Mouse (Mus musculus) CD4-positive, CD25-positive, alpha-beta regulatory T cell, adult 4 months (primary cell): Measurements from ENCODE around the gene Efs. TPM values are rescaled to one million over a fixed set of nuclear protein-coding genes. Genes with fewer than 3 reads are reported as not detected.
"Not testable (repeated sequence)": the region's sequence is repeated elsewhere in the genome, so short reads cannot be mapped to it uniquely, and the experiment has no call there.

Source experiments
- ATAC-seq: one replicate; pipeline ENCODE4 v1.8.0; 2017
- polyA plus RNA-seq, 2 experiments: library from polyadenylated mRNA; unstranded; fragments of 100-300 nt; shearing (Covaris generic); gene quantifications; one replicate each; pipeline ENCODE4 v1.2.1; 2017

Gene Efs
- polyA plus RNA-seq, 2 experiments from 2014 or later, result not detected

DNA sequence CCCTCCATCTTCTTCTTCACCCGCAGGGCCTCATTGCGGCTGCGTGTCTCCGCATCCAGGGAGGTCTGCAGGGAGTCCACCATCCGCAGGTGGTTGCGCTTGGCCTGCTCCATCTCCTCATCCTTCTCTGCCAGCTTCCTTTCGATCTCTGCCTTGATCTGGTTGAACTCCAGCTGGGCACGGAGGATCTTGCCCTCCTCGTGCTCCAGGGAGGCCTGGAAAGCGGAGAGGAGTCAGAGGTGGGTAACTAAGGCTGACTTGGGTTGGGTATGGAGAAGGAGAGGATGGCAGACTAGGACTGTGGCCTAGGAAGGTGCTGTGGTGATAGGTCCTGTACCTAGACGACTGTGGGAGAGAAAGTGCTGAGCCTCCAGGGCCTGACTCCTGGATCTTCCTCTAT is 21.1 kb upstream of the Efs start:
- not testable (repeated sequence) for ATAC-seq

DNA sequence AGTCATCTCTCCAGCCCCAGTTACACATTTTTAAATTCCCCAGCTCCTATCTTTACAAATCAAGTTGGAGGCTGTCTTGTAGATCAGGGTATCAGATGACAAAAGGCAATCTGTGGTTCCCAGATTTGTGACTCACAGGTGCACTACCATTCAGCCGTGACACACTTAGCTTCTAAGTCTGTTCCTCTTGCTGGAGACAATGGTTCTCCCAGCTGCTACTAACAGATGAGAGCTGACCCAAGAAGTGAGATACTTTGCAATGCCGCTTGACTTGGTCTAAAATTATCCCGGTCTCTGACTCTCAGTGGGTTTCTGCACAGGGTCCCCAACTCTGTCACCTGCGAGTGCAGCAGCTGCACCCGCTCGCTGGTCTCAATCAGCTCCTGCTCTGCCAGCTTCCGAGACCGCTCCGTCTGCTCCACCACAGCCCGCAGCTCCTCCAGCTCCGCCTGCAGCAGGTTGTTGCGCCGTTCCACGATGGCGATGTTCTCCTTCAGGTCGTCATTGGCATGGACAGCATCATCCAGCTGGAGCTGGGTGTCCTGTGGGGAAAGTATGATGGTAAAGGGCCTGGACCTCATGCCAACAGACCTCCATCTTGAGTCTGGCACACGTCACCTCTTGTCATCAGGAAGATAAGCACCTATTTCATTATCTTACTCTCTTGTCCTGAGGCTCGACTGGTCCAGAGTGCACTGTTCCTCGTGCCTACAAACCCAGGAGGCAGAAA is 20.2 kb upstream of the Efs start:
- no peak for ATAC-seq

DNA sequence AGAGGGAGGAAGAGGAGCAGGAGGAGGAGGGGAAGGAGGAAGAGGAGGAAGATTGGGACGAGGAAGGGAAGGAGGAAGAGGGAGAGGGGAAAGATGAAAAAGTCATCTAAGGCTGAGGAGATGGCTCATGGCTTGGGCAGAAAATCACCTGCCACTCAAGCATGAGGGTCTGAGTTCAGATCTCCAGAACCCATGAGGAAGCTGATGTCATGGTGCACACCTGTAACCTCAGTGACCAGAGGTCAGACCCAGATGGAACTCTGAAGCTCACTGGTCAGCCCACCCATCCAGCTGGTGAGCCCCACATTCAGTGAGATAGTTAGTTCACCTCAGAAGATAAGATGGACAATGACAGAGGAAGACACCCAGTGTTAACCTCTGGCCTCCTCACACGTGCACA is 19.0 kb upstream of the Efs start:
- ATAC-seq, result no peak

DNA sequence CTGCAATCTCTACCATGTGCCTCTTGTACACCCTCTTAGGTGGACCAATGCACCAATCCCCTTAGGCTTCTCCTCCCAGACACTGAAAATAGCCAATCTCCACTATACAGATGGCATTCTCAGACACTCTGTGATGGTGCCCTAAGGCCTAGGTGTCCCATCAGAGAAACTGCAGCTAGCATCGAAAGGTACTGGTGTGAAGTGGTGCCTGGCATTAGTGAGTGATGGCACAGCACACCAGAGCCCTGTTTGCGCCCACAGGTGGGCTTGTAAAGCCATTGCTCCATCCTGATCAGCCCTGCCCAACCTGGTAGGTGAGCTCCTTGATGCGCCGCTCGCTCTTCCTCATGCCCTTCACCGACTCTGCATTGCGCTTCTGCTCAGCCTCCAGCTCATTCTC is 18.0 kb upstream of the Efs start:
- ATAC-seq, result no peak

DNA sequence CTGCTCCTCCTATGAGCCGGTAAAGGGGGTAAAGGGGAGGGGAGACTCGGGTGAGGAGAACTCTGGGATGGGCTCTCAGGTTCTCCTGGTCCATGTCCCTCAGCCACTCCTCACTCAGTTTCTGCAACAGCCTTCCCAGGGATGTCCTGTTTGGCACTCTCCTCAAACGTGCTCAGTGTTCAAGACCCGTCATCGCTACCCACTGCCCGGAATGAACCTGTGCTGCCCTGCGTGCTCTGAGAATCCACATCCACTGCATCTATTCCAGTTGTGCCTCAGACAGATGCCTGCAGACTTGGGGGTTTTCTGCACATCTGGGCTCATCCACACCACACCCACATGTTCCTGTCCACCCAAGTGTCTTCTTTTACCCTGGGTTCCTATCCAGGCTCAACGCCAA is 16.6 kb upstream of the Efs start:
- no peak for ATAC-seq

DNA sequence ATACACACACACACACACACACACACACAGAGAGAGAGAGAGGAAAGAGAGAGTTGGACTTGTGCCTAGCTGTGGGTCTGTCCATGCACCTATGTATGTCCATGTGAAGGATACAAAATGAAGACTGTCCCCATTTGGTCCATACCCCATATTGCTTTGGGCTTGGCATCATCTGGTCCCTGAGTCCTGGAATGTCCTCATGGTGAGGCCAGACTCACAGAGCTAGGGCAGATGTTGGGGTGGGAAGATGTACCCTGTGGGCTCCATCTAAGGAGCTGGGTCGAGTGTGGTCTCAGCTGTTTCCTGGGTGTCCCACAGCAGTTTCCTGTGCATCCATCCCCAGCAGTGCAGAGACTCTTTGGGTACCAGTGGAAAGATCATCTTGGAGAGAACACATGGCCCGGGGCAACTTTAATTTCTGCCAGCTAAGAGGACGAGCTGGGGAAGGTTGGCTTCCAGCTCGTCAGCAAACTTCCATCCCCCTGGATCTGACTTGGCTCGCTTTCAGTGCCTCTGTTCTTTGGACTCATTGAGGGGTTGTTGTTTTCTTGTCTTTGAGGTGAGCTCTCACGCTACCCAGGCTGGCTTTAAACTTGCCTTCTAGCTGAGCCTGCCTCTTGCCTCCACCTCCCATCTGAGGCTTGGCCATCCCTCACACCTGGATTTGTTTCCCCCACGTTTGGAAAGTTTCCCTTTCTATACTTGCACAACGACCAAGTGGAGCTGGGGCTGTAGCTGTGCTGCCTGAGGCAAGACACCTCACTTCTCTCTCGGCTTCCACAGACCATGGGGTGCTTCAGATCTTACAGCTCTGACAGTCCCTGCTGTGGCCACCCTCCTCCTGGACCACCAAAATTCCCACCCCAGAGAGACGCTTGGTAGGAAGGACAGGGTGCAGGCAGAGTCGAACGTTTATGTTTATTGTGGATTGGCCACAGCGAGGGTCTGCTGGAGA is 15.4 kb upstream of the Efs start:
- no peak for ATAC-seq

DNA sequence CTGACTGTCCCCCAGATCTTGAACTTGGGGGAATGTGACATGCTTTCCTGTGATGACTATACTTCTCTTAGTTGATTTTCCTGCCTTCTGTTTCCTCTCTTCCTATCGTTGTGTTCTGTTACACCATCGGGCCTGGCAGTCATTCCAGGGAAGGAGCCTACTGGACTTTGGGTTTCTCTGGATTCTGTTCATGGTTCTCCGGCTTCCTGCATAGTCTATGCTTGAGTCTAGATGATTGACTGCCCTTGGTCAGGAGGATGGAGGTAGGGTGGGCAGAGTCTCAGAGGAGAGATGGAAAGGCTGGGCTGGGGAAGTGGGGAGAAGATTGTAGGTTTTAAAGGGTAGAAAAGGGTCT is 14.2 kb upstream of the Efs start:
- no peak for ATAC-seq

DNA sequence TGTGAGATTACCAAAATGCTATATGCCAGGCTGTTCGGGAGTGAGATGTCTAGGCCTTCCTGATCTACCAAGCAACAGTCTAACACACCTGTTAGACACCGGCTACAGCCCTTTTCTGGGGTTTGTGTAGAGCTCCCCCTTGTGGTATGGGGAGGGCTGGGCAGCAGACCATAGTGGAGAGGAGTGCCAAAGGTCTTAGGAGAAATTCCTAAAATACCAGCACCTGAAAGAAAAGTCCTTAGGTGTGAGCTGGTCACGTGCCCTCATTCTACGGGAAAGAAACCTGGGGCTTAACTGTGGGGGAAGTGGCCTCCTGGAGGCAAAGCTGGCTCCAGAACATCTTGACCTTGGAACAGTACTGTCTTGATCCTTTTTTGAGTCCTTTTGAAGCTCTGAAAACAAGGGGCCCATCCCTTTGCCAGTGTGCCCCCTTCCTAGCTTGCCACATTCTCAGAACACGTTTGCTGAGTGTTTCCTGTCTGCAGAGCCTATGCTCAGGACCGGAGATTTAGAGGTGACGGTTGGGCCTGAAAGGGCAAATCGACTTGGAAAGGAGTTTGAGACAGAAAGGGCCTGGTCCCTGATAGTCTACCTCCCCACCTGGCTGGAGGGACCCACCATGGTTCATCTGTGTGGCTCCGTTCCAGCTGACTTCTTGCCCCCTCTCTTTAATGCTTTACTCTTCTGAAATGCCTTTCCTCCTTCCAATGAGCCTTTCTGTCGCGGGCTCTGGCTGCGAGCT is 13.7 kb upstream of the Efs start:
- no peak for ATAC-seq

DNA sequence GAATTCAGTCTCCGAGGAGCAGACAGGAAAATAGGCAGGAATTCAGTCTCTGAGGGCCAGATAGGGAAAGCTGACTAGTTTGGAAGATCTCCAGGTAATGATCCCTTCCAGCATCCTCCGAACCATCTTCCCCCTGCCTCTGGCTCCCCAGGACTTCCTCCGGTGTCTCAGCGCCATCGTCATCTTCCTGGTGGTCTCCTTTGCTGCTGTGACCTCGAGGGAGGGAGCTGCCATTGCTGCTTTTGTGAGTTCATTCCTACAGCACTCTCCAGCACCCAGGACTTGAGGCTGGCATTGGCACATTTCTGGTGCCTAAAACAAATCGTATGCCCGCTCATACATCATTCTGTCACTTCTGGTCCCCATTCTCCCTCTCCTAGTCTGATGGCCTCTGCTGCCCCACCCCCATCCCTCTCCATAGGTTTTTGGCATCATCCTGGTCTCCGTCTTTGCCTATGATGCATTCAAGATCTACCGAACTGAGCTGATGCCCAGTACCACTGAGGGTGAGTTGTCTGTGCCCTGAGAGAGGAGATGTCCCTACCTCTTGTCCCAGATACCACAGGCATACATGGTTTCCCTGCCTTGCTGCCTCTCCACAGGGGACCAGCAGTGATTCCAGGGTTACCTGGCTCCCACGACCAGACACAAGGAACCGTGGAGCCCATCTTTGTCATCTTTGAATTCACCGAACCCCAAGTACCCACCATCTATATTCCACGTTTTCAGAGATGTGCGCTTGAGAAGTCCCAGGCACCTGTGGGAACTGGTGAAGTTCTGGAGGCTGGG is 12.7 kb upstream of the Efs start:
- no peak for ATAC-seq

DNA sequence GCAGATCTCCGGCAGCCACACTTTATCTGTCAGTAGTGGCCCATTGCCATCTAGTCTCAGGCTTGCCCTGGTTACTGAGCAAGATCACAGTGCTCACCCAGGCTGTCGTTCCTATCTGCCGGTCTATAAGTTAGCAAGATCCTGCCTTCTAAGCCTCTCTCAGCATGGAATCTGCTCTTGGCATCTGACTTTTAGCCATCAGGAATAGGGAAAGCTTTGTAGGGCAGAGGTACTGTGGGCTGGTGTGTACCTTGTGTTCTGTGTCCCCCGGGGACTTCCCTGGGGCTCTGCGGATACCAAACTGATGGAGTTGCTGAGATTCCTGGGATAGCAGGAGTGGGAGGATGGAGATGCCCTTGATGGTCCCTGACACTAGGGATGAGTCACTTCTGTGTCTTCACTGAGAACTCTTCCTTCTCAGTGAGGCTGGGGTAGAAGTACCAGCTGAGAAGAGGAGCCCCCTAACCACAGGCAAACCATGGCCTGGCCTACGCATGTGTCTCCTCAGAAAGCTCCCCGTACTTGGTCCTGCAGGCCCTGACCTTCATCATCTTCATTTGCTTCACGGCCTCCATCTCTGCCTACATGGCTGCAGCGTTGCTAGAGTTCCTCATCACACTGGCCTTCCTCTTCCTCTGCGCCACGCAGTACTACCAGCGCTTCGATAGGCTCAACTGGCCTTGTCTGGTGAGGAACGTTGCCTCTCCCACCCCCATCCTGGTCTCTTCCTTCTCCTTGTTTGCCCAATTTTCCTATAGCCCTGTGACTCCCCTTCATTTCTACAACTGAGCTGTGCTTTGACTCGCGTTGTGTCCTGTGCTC is 11.6 kb upstream of the Efs start:
- no peak for ATAC-seq

DNA sequence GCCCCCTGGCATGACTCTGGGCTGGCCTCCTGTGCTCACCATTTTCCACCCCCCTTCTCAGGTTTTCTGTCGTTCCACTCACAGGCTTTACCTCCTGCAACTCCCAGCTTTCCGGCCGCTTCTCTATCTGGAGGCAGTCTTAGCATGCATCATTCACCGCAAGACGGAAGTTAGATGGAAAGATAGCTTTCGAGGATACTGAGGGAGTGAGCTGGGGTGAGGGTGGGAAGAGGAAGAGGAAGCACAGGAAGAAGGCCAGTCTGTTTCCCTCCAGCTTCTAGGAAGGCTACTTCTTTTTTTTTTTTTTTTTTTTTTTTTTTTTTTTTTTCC is 10.9 kb upstream of the Efs start:
- no peak for ATAC-seq

DNA sequence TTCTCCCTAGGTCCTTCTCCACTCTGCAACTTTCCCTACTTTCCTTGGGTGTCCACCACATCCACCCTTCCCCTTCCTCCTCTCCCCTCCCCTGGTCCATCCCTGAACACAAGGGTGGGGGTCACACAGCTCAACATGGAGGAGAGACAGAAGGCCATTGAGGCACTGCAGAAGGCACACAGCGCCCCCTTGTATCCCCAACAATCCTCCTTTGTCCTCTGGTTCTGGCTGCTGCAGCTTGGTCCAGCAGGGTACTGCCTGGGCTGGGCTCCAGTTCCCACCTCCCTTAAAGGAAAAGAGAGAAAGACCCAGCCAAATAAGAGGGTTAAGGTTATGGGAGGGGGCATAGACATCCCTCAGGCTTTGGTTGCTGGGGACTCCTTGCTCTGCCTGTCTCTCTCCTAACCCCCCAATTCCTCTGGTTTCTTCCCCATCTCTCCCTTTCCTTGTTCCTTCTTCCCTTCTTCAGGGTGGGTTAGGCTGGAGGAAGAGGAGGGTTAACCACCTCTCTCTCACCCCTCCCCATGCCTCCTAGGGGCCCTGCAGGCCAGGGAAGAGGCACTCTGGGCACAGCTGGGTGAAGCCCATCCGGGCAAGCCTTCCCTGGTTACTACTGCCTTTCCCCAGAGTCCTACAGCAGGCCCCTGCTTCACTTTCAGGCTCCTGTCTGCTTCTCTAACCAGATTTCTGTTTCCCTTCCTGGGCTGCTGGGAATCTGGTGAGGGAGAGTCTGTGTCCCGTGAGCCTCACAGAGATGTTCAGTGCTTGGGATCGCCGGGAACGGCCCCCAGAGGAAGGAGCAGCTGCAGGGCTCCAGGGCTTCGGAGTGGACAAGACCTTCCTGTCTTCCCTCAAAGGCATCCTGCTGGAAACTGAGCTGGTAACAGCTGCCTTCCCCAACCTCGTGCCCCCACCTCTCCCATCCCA is 10.2 kb upstream of the Efs start, which contains the start of gene Cmtm5:
TSS of gene Cmtm5 (plus strand) at position 358 of the 927 bp plus-strand sequence.
- no peak for ATAC-seq

DNA sequence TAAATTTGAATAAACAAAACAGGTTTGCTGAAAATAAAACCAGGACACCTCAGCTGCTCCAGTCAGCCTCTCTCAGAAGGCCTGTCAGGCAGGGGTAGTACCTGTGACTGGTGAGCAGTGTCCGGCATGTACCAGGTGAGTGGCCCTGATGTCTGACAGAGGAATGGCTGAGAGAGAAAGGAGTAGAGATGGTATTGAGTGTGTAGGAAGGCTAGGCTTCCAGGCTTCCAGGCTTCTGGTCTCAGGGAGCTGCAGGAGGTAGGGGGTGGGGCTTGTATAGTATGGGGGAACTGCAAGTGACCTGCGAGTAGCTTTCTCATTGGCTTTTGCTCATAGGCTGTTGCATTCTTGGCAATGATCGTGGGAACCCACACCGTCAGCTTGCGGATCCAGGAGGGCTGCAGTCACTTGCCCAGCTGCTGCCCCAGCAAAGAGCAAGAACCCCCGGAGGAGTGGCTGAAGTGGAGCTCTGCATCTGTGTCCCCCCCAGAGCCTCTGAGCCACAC is 6.8 kb upstream of the Efs start, which contains the start of gene Il25:
TSS of gene Il25 (plus strand) at position 51 of the 506 bp plus-strand sequence.
- ATAC-seq, result no peak

DNA sequence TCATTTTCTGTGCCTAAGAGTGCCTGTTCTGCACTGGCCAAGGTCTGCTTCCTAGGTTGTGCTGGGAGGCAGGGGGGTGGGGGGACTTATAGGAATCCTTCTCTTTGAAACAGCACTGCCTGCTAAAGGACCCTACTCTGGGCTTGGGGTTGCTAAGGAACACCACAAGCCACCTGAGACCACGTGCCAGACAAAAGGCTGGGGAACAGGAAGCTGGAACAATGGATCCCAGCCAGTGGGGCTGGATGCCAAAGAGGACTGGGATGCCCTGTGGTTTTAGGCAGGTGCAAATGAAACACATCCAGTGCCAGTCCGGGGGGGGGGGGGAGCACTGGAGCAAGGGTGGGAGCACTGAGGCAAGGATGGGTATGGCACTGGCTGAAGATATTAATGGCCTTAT is 4.5 kb upstream of the Efs start:
- no peak for ATAC-seq

DNA sequence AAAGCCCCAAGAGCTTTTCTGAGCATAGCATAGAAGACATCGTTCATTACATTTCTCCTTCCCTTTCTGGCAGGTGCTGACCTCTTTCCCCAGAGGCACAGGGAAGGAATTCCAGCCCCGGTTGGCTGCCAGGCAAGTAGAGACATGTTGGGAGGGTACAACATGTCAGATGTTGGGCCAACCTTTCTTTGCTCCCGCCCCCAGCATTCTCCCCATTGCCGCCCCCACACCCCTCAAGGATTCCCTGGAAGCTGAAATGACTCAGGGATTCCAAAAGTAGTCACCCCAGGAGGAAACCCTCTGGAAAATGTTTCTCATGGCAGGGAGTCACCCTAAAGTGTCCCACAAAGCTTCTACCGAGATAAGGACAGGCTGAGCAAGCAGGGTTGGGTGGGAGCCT is 3.9 kb upstream of the Efs start:
- ATAC-seq, result no peak

DNA sequence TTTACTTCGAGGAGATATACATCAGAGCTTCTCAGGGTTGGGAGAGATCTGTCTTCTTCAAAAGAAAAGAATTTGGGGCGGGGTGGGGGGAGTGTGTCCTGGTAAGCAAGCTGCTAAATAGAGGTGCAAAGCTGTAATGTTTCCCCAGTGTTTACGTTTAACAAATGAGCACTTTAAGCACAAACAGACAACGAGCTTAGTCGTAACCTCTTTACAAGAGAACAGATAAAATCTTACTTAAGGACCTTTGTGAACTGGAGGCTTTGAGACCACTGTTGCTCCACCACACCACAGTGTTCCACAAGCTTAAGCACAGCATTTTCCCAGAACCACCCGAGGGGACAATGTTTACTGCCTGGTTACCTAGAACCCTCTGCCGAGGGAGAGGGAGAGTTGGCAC is 1.4 kb upstream of the Efs start:
- no peak for ATAC-seq

DNA sequence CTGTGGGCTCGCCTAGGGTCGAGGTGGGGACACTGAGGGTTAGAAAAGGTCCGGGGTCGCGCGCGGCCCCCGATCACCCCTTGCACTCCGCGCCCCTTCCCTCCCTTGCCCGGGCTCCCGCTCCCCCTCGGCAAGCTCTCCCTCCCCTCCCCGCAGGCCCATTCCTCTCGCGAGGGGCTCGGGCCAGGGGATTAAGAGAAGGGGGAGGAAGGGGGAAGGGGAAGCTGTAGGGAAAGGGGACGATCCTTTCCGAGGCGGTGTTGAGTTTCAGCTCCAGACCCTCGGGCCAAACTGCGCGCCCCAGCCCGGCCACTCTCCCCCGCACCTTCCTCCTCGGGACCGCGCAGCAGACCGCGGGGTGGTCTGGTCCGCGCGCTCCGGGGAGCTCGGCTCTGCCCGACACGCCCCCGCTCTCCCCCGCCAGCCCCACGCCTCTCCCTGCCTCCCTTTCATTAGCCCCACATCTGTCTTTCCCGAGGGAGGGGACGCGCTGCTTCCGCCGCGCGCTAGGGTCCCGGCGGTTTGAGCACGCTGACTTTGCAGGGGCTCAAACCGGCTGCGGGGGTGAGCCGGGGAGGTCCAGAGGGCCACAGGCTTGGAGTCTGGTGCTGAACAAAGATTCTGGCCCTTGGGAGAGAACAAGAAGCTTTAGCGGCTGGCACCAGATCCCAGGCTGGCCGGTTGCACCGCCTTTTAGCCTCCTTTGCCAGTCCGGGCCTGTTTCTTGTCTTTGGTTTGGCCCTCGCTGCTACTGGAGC is 654 bp upstream of the Efs start:
- ATAC-seq, result no peak

DNA sequence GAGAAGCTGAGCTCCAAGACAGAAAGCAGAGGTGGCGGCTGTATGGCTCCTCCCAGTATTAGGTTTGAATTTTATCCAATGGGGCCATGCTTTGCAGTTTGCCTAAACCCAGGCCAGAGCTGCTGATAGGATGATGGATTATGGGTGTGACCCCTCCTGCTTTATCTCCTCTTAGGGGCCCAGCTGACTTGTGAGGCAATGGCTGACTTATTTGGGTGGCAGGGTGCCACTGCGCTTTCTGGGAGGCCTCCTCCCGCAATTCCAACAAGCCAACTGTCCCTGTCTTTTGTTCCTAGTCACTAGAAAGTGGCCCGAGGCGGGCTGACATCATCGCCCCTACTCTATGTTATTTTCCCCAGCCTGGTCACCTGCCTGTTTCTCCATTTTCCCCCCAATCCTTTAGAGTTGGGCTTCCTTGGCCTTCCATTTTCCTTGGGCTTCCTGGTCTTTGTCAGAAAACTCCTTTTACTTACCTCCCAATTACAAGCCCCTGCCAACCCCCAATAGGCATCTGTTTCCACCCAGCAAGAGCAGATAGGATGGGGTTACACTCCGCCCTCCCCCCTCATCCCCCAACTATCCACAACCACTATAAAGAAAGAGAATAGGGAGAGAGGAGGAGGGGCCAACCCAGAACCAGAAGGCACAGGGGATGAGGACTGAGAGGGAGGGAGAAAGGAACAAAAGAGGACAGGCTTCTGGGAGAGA is 1.1 kb downstream of the Efs start:
- no peak for ATAC-seq
